Mouse (Mus musculus): Measurements from ENCODE around the gene Adk.
A peak's percentile ranks its signal among the peaks of the same experiment; 100 is the strongest.
"Not testable (repeated sequence)": the region's sequence is repeated elsewhere in the genome, so short reads cannot be mapped to it uniquely, and the experiment has no call there.

Gene Adk

GRCm38 (mm10) chr14:21433995-21434394 is 381.6 kb downstream of the Adk start:
- no peak for DNase-seq (ENCODE audit: low spot score)

- peak; percentile 21 for DNase-seq (ENCODE audit: low spot score)
Observed at GRCm38 (mm10) chr14:21434686-21435085, 382.3 kb downstream of the Adk start.

- DNase-seq (ENCODE audit: low spot score): peak; percentile 48
Observed at GRCm38 (mm10) chr14:21439785-21440184, 387.4 kb downstream of the Adk start.

GRCm38 (mm10) chr14:21440526-21440925 is 388.2 kb downstream of the Adk start:
- DNase-seq (ENCODE audit: low spot score): no peak

- no peak for DNase-seq (ENCODE audit: low spot score)
Observed at GRCm38 (mm10) chr14:21441772-21442533, 389.6 kb downstream of the Adk start.

GRCm38 (mm10) chr14:21452581-21452980 is 400.2 kb downstream of the Adk start:
- DNase-seq (ENCODE audit: low spot score): no peak

- DNase-seq (ENCODE audit: low spot score): no peak
Observed at GRCm38 (mm10) chr14:21453896-21454295, 401.5 kb downstream of the Adk start.

GRCm38 (mm10) chr14:21455654-21456350 is 403.4 kb downstream of the Adk start:
- no peak for DNase-seq (ENCODE audit: low spot score)

GRCm38 (mm10) chr14:21456526-21456925 is 404.2 kb downstream of the Adk start:
- no peak for DNase-seq (ENCODE audit: low spot score)

- DNase-seq (ENCODE audit: low spot score): peak; percentile 16
Observed at GRCm38 (mm10) chr14:21457876-21458275, 405.5 kb downstream of the Adk start.

- DNase-seq (ENCODE audit: low spot score): no peak
Observed at GRCm38 (mm10) chr14:21458696-21459095, 406.3 kb downstream of the Adk start.

- DNase-seq (ENCODE audit: low spot score): no peak
Observed at GRCm38 (mm10) chr14:21459163-21459562, 406.8 kb downstream of the Adk start.

- no peak for DNase-seq (ENCODE audit: low spot score)
Observed at GRCm38 (mm10) chr14:21462398-21462797, 410.0 kb downstream of the Adk start.

- DNase-seq (ENCODE audit: low spot score): no peak
Observed at GRCm38 (mm10) chr14:21463117-21463712, 410.8 kb downstream of the Adk start.

- DNase-seq (ENCODE audit: low spot score): no peak
Observed at GRCm38 (mm10) chr14:21470386-21470785, 418.0 kb downstream of the Adk start.

GRCm38 (mm10) chr14:21471975-21472374 is 419.6 kb downstream of the Adk start:
- DNase-seq (ENCODE audit: low spot score): no peak

- not testable (repeated sequence) for DNase-seq (ENCODE audit: low spot score)
Observed at GRCm38 (mm10) chr14:21474593-21475132, 422.3 kb downstream of the Adk start.

- no peak for DNase-seq (ENCODE audit: low spot score)
Observed at GRCm38 (mm10) chr14:21477181-21477580, 424.8 kb downstream of the Adk start.

- DNase-seq (ENCODE audit: low spot score): no peak
Observed at GRCm38 (mm10) chr14:21479566-21479965, 427.2 kb downstream of the Adk start.

GRCm38 (mm10) chr14:21480191-21480590 is 427.8 kb downstream of the Adk start:
- no peak for DNase-seq (ENCODE audit: low spot score)

- no peak for DNase-seq (ENCODE audit: low spot score)
Observed at GRCm38 (mm10) chr14:21481231-21481630, 428.9 kb downstream of the Adk start, which contains the start of gene Kat6b. Gene Kat6b (plus strand): TSS chr14:21481434.

- no peak for DNase-seq (ENCODE audit: low spot score)
Observed at GRCm38 (mm10) chr14:21484199-21484598, 431.8 kb downstream of the Adk start.

- no peak for DNase-seq (ENCODE audit: low spot score)
Observed at GRCm38 (mm10) chr14:21484693-21485092, 432.3 kb downstream of the Adk start.

Measured in retina, embryonic 14.5 days (tissue).